Mouse (Mus musculus) limb, embryonic 14.5 days (tissue): ENCODE data around the gene Rhbdd3. TPM values are rescaled to one million over a fixed set of nuclear protein-coding genes. Genes with fewer than 3 reads are reported as not detected.

ENCODE experiments used
- ATAC-seq: fragments of 200-750 bp; cut with Nextera tagmentation; 2 replicates; pipeline ENCODE4 v1.8.0; 2017; ENCODE audit warnings: low read depth, moderate number of reproducible peaks, moderate TSS enrichment; ENCODE audit not compliant: low FRiP score
- DNase-seq: peaks from one replicate; pipeline ENCODE4 v3.0.0-alpha.2; 2015; ENCODE audit warnings: low spot score
- H3K27ac ChIP-seq: fragments of 300-500 bp; sonication (generic); replicated peaks from 2 replicates; pipeline ENCODE4 v1.5.1; 2014; ENCODE audit warnings: low read depth, mild to moderate bottlenecking, low read length, moderate library complexity, mixed read lengths
- H3K27me3 ChIP-seq: fragments of 300-500 bp; sonication (generic); 2 replicates; pipeline ENCODE4 v1.6.1; 2014; ENCODE audit warnings: low read length, mixed read lengths; ENCODE audit not compliant: control insufficient read depth, insufficient read depth
- H3K36me3 ChIP-seq: fragments of 300-500 bp; sonication (generic); 2 replicates; pipeline ENCODE4 v1.6.1; 2014; ENCODE audit warnings: mild to moderate bottlenecking, low read length, moderate library complexity, mixed read lengths; ENCODE audit not compliant: control insufficient read depth, insufficient read depth
- H3K4me1 ChIP-seq: fragments of 300-500 bp; sonication (generic); 2 replicates; pipeline ENCODE4 v1.6.1; 2014; ENCODE audit warnings: antibody characterized with exemption, low read length, mixed read lengths; ENCODE audit not compliant: control insufficient read depth, insufficient read depth
- H3K4me2 ChIP-seq: fragments of 300-500 bp; sonication (generic); replicated peaks from 2 replicates; pipeline ENCODE4 v1.6.1; 2014; ENCODE audit warnings: low read depth, mild to moderate bottlenecking, low read length, moderate library complexity; ENCODE audit not compliant: severe bottlenecking
- H3K4me3 ChIP-seq: fragments of 300-500 bp; sonication (generic); replicated peaks from 2 replicates; pipeline ENCODE4 v1.5.1; 2014; ENCODE audit warnings: low read length
- H3K9ac ChIP-seq: fragments of 300-500 bp; sonication (generic); 2 replicates; pipeline ENCODE4 v1.6.1; 2014; ENCODE audit warnings: mild to moderate bottlenecking, low read depth, low read length, moderate library complexity; ENCODE audit not compliant: severe bottlenecking
- H3K9me3 ChIP-seq: fragments of 300-500 bp; sonication (generic); 2 replicates; pipeline ENCODE4 v1.6.1; 2016; ENCODE audit warnings: low read length; ENCODE audit not compliant: control insufficient read depth
- POLR2A ChIP-seq: fragments of 200-500 bp; IDR thresholded peaks from 2 replicates; pipeline ENCODE4 v1.8.0; 2012; ENCODE audit warnings: inconsistent platforms, mild to moderate bottlenecking, moderate library complexity, borderline replicate concordance; ENCODE audit not compliant: insufficient read depth, insufficient read length; ENCODE audit errors: extremely low read depth
- WGBS: fragments of 180-500 bp; shearing (Covaris S2); extraction: QIAGEN DNeasy Blood & Tissue Kit; methylation state at CpG from one replicate; pipeline ENCODE4 v1.1.7; 2014; 5-methylcytosine and 5-hydroxymethylcytosine counted together
- polyA plus RNA-seq, 2 experiments: library from polyadenylated mRNA; depleted of rRNA in 1 of 2; stranded (reverse) in 1 of 2; unstranded in 1 of 2; fragments of >200 nt; fragmentation: Nextera tagmentation in 1 of 2; extraction: Ambion mirVana in 1 of 2; gene quantifications; 2 replicates each; pipeline versions ENCODE4 v1.2.1 to v1.2.3; 2012 to 2014

Gene Rhbdd3
- polyA plus RNA-seq, 2 experiments = 24.6 to 48.1 TPM

DNA sequence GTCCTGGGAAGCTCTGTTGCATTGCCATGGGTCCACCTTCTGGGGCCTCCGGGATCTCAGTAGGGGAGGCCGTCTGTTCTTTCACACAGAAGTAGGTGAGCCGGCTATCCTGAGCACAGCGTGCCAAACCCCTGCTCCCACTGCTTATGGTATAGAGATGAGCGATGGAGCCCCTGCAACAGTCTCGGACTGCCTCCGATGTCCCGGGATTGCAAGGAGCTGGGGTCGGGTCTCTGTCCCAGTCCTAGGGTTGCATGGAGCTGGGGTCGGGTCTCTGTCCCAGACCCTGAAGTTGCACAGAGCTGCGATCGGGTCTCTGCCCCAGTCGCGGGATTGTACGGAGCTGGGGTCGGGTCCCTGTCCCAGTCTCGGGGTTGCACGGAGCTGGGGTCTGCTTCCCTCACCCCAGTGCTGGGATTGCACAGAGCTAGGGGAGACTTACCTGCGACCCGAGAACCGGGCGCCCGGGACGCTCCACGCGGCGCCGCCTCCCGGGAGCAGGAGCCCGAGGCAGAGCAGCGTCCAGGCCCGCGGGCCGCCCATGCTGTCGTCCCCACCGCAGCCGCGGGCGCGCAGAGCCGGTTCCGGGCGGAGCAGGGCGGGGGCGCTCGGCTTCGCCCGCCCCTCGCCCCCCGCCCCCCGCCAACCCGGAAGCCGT, 53.1 kb downstream of the Rhbdd3 start, which contains the start of gene Emid1:
Gene Emid1, minus strand, starts transcription at position 578 of the 658 bp plus-strand sequence.
- Histone ChIP-seq H3K4me1 (peaks cover 7% of the 10 kb centered on the region; the same call in 1 of the 2 replicates), H3K36me3 (no peaks in the 10 kb centered on the region), H3K27me3 (no peaks in the 10 kb centered on the region), H3K4me2 (peak within 1 kb of the TSS; percentile 95), H3K9ac (peak within 1 kb of the TSS; percentile 76), H3K9me3 (no peaks in the 10 kb centered on the region), H3K27ac (no peak within 1 kb of the TSS; the same call in 1 of the 2 replicates), H3K4me3 (peak within 1 kb of the TSS; percentile 58)
- no peak for TF ChIP-seq POLR2A
- ATAC-seq (peak; percentile 75), DNase-seq (no peak)
- under 1% methylated on average over 31 of the region's 53 CpGs for WGBS

- Histone ChIP-seq H3K4me2 (no peak overlapping the region), H3K27ac (no peak overlapping the region), H3K9ac (no peak overlapping the region), H3K4me1 (no peaks in the 10 kb centered on the region), H3K27me3 (no peaks in the 10 kb centered on the region), H3K9me3 (no peaks in the 10 kb centered on the region), H3K4me3 (no peak overlapping the region), H3K36me3 (no peaks in the 10 kb centered on the region)
- DNase-seq = no peak
- ATAC-seq = no peak
- 35% methylated on average over 10 of the region's 10 CpGs for WGBS
- no peak for TF ChIP-seq POLR2A
Measured at GRCm38 (mm10) chr11:5154961-5155805, 56.5 kb downstream of the Rhbdd3 start.

Other genes with a start within 250 kb of the Rhbdd3 start
- 64.9 and 71.5 TPM in 2 replicates for gene Nf2, start 249.4 kb upstream of the Rhbdd3 start, polyA plus RNA-seq (2012; rRNA removed)
- gene Nf2, start 249.4 kb upstream of the Rhbdd3 start, polyA plus RNA-seq (2014; fragmentation: Nextera tagmentation; extraction: Ambion mirVana) = 37.7 and 44.8 TPM in 2 replicates
- gene Nipsnap1, start 225.0 kb upstream of the Rhbdd3 start, polyA plus RNA-seq (2012; rRNA removed) = 34.7 and 38.0 TPM in 2 replicates
- gene Nipsnap1, start 225.0 kb upstream of the Rhbdd3 start, polyA plus RNA-seq (2014; fragmentation: Nextera tagmentation; extraction: Ambion mirVana) = 42.9 and 53.8 TPM in 2 replicates
- gene Thoc5, start 203.6 kb upstream of the Rhbdd3 start, polyA plus RNA-seq (2012; rRNA removed) = 32.0 and 39.0 TPM in 2 replicates
- gene Thoc5, start 203.6 kb upstream of the Rhbdd3 start, polyA plus RNA-seq (2014; fragmentation: Nextera tagmentation; extraction: Ambion mirVana) = 34.0 and 36.5 TPM in 2 replicates
- gene Nefh, start 150.9 kb upstream of the Rhbdd3 start, polyA plus RNA-seq (2012; rRNA removed) = 0.14 and 0.23 TPM in 2 replicates
- gene Nefh, start 150.9 kb upstream of the Rhbdd3 start, polyA plus RNA-seq (2014; fragmentation: Nextera tagmentation; extraction: Ambion mirVana) = 0.28 and 0.32 TPM in 2 replicates
- 52.0 and 59.8 TPM in 2 replicates for gene Ap1b1, start 112.1 kb upstream of the Rhbdd3 start, polyA plus RNA-seq (2012; rRNA removed)
- 49.0 and 51.3 TPM in 2 replicates for gene Ap1b1, start 112.1 kb upstream of the Rhbdd3 start, polyA plus RNA-seq (2014; fragmentation: Nextera tagmentation; extraction: Ambion mirVana)
- gene Rasl10a, start 40.8 kb upstream of the Rhbdd3 start, polyA plus RNA-seq (2012; rRNA removed) = 8.6 and 11.2 TPM in 2 replicates
- 5.9 and 6.6 TPM in 2 replicates for gene Rasl10a, start 40.8 kb upstream of the Rhbdd3 start, polyA plus RNA-seq (2014; fragmentation: Nextera tagmentation; extraction: Ambion mirVana)
- 41.4 and 54.1 TPM in 2 replicates for gene Gas2l1, start 33.6 kb upstream of the Rhbdd3 start, polyA plus RNA-seq (2012; rRNA removed)
- 38.0 and 43.9 TPM in 2 replicates for gene Gas2l1, start 33.6 kb upstream of the Rhbdd3 start, polyA plus RNA-seq (2014; fragmentation: Nextera tagmentation; extraction: Ambion mirVana)
- 828 and 880 TPM in 2 replicates for gene Ewsr1, start 340 bp downstream of the Rhbdd3 start, polyA plus RNA-seq (2012; rRNA removed)
- 357 and 409 TPM in 2 replicates for gene Ewsr1, start 340 bp downstream of the Rhbdd3 start, polyA plus RNA-seq (2014; fragmentation: Nextera tagmentation; extraction: Ambion mirVana)
- 25.3 and 25.7 TPM in 2 replicates for gene Emid1, start 53.3 kb downstream of the Rhbdd3 start, polyA plus RNA-seq (2012; rRNA removed)
- 30.9 and 32.2 TPM in 2 replicates for gene Emid1, start 53.3 kb downstream of the Rhbdd3 start, polyA plus RNA-seq (2014; fragmentation: Nextera tagmentation; extraction: Ambion mirVana)
- gene Kremen1, start 162.6 kb downstream of the Rhbdd3 start, polyA plus RNA-seq (2012; rRNA removed) = 30.9 and 36.8 TPM in 2 replicates
- gene Kremen1, start 162.6 kb downstream of the Rhbdd3 start, polyA plus RNA-seq (2014; fragmentation: Nextera tagmentation; extraction: Ambion mirVana) = 20.8 and 23.7 TPM in 2 replicates